Mouse (Mus musculus) lung, embryonic 15.5 days (tissue): ENCODE results near the gene Cmss1. TPM values are rescaled to one million over a fixed set of nuclear protein-coding genes. Genes with fewer than 3 reads are reported as not detected.

Experiments
- ATAC-seq: fragments of 200-750 bp; cut with Nextera tagmentation; 2 replicates; pipeline ENCODE4 v1.8.0; 2017; ENCODE audit warnings: moderate number of reproducible peaks, borderline replicate concordance; ENCODE audit not compliant: low FRiP score, low TSS enrichment; ENCODE audit errors: extremely low read depth
- H3K27ac ChIP-seq: fragments of 300-500 bp; sonication (generic); 2 replicates; pipeline ENCODE4 v1.5.1; 2015; ENCODE audit warnings: moderate library complexity, mild to moderate bottlenecking, inconsistent platforms
- H3K27me3 ChIP-seq: fragments of 300-500 bp; sonication (generic); 2 replicates; pipeline ENCODE4 v1.6.1; 2015; ENCODE audit warnings: inconsistent platforms
- H3K36me3 ChIP-seq: fragments of 300-500 bp; sonication (generic); 2 replicates; pipeline ENCODE4 v1.6.1; 2015; ENCODE audit warnings: inconsistent platforms
- H3K4me1 ChIP-seq: fragments of 300-500 bp; sonication (generic); 2 replicates; pipeline ENCODE4 v1.6.1; 2015; ENCODE audit warnings: inconsistent platforms
- H3K4me2 ChIP-seq: fragments of 300-500 bp; sonication (generic); 2 replicates; pipeline ENCODE4 v1.6.1; 2015; ENCODE audit warnings: inconsistent platforms, mild to moderate bottlenecking, moderate library complexity
- H3K4me3 ChIP-seq: fragments of 300-500 bp; sonication (generic); 2 replicates; pipeline ENCODE4 v1.5.1; 2015; ENCODE audit warnings: mild to moderate bottlenecking, inconsistent platforms
- H3K9ac ChIP-seq: fragments of 300-500 bp; sonication (generic); 2 replicates; pipeline ENCODE4 v1.6.1; 2015; ENCODE audit warnings: inconsistent platforms
- H3K9me3 ChIP-seq: fragments of 300-500 bp; sonication (generic); 2 replicates; pipeline ENCODE4 v1.6.1; 2016; ENCODE audit warnings: inconsistent platforms
- WGBS: fragments of 180-500 bp; shearing (Covaris S2); methylation state at CpG from one replicate; pipeline ENCODE4 v1.1.7; 2015; 5-methylcytosine and 5-hydroxymethylcytosine counted together
- polyA plus RNA-seq: library from polyadenylated mRNA; unstranded; fragments of >200 nt; fragmentation: Nextera tagmentation; extraction: Ambion mirVana; gene quantifications from 2 replicates; pipeline ENCODE4 v1.2.1, GENCODE M21; 2015

Gene Cmss1
- polyA plus RNA-seq, 1 experiment from 2014 or later: 55.4 TPM

- Histone ChIP-seq H3K4me2 (no peak overlapping the region), H3K4me3 (no peak overlapping the region), H3K9me3 (no peaks in the 10 kb centered on the region), H3K36me3 (no peaks in the 10 kb centered on the region), H3K27me3 (no peaks in the 10 kb centered on the region), H3K27ac (no peak overlapping the region), H3K4me1 (peaks cover 4% of the 10 kb centered on the region; the same call in 1 of the 2 replicates), H3K9ac (no peak overlapping the region)
- 50% methylated on average over 4 of the region's 4 CpGs for WGBS
- ATAC-seq: no peak
Observed at GRCm38 (mm10) chr16:57469301-57469700, 137.4 kb downstream of the Cmss1 start.

GRCm38 (mm10) chr16:57465386-57465913 is 141.2 kb downstream of the Cmss1 start:
- H3K9me3 ChIP-seq: no peaks in the 10 kb centered on the region
- no peaks in the 10 kb centered on the region for H3K36me3 ChIP-seq
- WGBS: 87% methylated on average over 9 of the region's 9 CpGs
- H3K9ac ChIP-seq: no peak overlapping the region
- H3K4me1 ChIP-seq: no peaks in the 10 kb centered on the region
- H3K27ac ChIP-seq: no peak overlapping the region
- H3K4me3 ChIP-seq: no peak overlapping the region
- H3K4me2 ChIP-seq: no peak overlapping the region
- ATAC-seq: no peak
- H3K27me3 ChIP-seq: no peaks in the 10 kb centered on the region

GRCm38 (mm10) chr16:57456003-57456402 is 150.7 kb downstream of the Cmss1 start:
- peaks cover 15% of the 10 kb centered on the region for H3K4me1 ChIP-seq
- H3K36me3 ChIP-seq: no peaks in the 10 kb centered on the region
- no peaks in the 10 kb centered on the region for H3K9me3 ChIP-seq
- WGBS: 73% methylated on average over 2 of the region's 2 CpGs
- no peak overlapping the region for H3K27ac ChIP-seq
- H3K27me3 ChIP-seq: no peaks in the 10 kb centered on the region
- H3K4me3 ChIP-seq: no peak overlapping the region
- H3K4me2 ChIP-seq: no peak overlapping the region
- no peak overlapping the region for H3K9ac ChIP-seq
- ATAC-seq: no peak

GRCm38 (mm10) chr16:57455573-57455972 is 151.1 kb downstream of the Cmss1 start:
- H3K9me3 ChIP-seq: no peaks in the 10 kb centered on the region
- H3K4me3 ChIP-seq: no peak overlapping the region
- ATAC-seq: no peak
- H3K9ac ChIP-seq: no peak overlapping the region
- no peaks in the 10 kb centered on the region for H3K27me3 ChIP-seq
- no peaks in the 10 kb centered on the region for H3K36me3 ChIP-seq
- peaks cover 15% of the 10 kb centered on the region for H3K4me1 ChIP-seq
- no peak overlapping the region for H3K27ac ChIP-seq
- H3K4me2 ChIP-seq: no peak overlapping the region
- WGBS: 67% methylated on average over 3 of the region's 3 CpGs

- WGBS: 81% methylated on average over 8 of the region's 8 CpGs
- no peak for ATAC-seq
- Histone ChIP-seq H3K36me3 (no peaks in the 10 kb centered on the region), H3K9me3 (no peaks in the 10 kb centered on the region), H3K4me3 (no peak overlapping the region), H3K4me1 (peaks cover 15% of the 10 kb centered on the region), H3K9ac (no peak overlapping the region), H3K27ac (no peak overlapping the region), H3K4me2 (no peak overlapping the region), H3K27me3 (no peaks in the 10 kb centered on the region)
Observed at GRCm38 (mm10) chr16:57454106-57454763, 152.4 kb downstream of the Cmss1 start.

GRCm38 (mm10) chr16:57453009-57453408 is 153.7 kb downstream of the Cmss1 start:
- Histone ChIP-seq H3K4me1 (peaks cover 15% of the 10 kb centered on the region), H3K4me2 (no peak overlapping the region), H3K4me3 (no peak overlapping the region), H3K27ac (no peak overlapping the region), H3K36me3 (no peaks in the 10 kb centered on the region), H3K9me3 (no peaks in the 10 kb centered on the region), H3K9ac (no peak overlapping the region), H3K27me3 (no peaks in the 10 kb centered on the region)
- no peak for ATAC-seq
- whole genome bisulfite sequencing: 25% methylated on average over 7 of the region's 7 CpGs

- ATAC-seq: no peak
- 55% methylated on average over 10 of the region's 10 CpGs for WGBS
Observed at GRCm38 (mm10) chr16:57445096-57446094, 161.3 kb downstream of the Cmss1 start.

GRCm38 (mm10) chr16:57440706-57441437 is 165.8 kb downstream of the Cmss1 start:
- no peaks in the 10 kb centered on the region for H3K9me3 ChIP-seq
- no peak overlapping the region for H3K4me2 ChIP-seq
- no peak overlapping the region for H3K4me3 ChIP-seq
- no peak overlapping the region for H3K27ac ChIP-seq
- H3K27me3 ChIP-seq: no peaks in the 10 kb centered on the region
- H3K9ac ChIP-seq: no peak overlapping the region
- H3K36me3 ChIP-seq: no peaks in the 10 kb centered on the region
- H3K4me1 ChIP-seq: peaks cover 6% of the 10 kb centered on the region; the same call in 1 of the 2 replicates
- no peak for ATAC-seq
- WGBS: 83% methylated on average over 10 of the region's 10 CpGs

More at GRCm38 (mm10) chr16:57445096-57446094, 161.3 kb downstream of the Cmss1 start:
- H3K9ac ChIP-seq: no peak overlapping the region
- no peaks in the 10 kb centered on the region for H3K4me1 ChIP-seq
- H3K9me3 ChIP-seq: no peaks in the 10 kb centered on the region
- no peaks in the 10 kb centered on the region for H3K36me3 ChIP-seq
- H3K4me2 ChIP-seq: no peak overlapping the region
- H3K27me3 ChIP-seq: no peaks in the 10 kb centered on the region
- no peak overlapping the region for H3K4me3 ChIP-seq
- H3K27ac ChIP-seq: no peak overlapping the region

GRCm38 (mm10) chr16:57439206-57439605 is 167.5 kb downstream of the Cmss1 start:
- Histone ChIP-seq H3K36me3 (no peaks in the 10 kb centered on the region), H3K4me3 (no peak overlapping the region), H3K27ac (no peak overlapping the region), H3K27me3 (no peaks in the 10 kb centered on the region), H3K4me1 (peaks cover 6% of the 10 kb centered on the region; the same call in 1 of the 2 replicates), H3K9me3 (no peaks in the 10 kb centered on the region), H3K4me2 (no peak overlapping the region), H3K9ac (no peak overlapping the region)
- ATAC-seq: no peak
- 85% methylated on average over 11 of the region's 11 CpGs for WGBS

- H3K9me3 ChIP-seq: no peaks in the 10 kb centered on the region
- H3K4me2 ChIP-seq: no peak overlapping the region
- no peak for ATAC-seq
- no peak overlapping the region for H3K9ac ChIP-seq
- peaks cover 6% of the 10 kb centered on the region; the same call in 1 of the 2 replicates for H3K4me1 ChIP-seq
- H3K36me3 ChIP-seq: no peaks in the 10 kb centered on the region
- H3K4me3 ChIP-seq: no peak overlapping the region
- WGBS: 53% methylated on average over 5 of the region's 5 CpGs
- no peak overlapping the region for H3K27ac ChIP-seq
- no peaks in the 10 kb centered on the region for H3K27me3 ChIP-seq
Observed at GRCm38 (mm10) chr16:57438288-57438685, 168.4 kb downstream of the Cmss1 start.

- H3K27me3 ChIP-seq: no peaks in the 10 kb centered on the region
- no peaks in the 10 kb centered on the region for H3K36me3 ChIP-seq
- WGBS: 60% methylated on average over 11 of the region's 11 CpGs
- ATAC-seq: no peak
- H3K9me3 ChIP-seq: no peaks in the 10 kb centered on the region
- H3K27ac ChIP-seq: no peak overlapping the region
- H3K9ac ChIP-seq: no peak overlapping the region
- H3K4me1 ChIP-seq: peaks cover 6% of the 10 kb centered on the region; the same call in 1 of the 2 replicates
- H3K4me3 ChIP-seq: no peak overlapping the region
- H3K4me2 ChIP-seq: no peak overlapping the region
Observed at GRCm38 (mm10) chr16:57437523-57438287, 169.0 kb downstream of the Cmss1 start.
